Mouse (Mus musculus) fat pad, adult 2 months (tissue): ENCODE measurements at regions not wholly inside any gene's neighbourhood (a gene's known extent, or its start where the extent isn't known, plus 50 kb on each side); places are given as distances from the start of the nearest gene placed in this dataset.

ENCODE experiments used
- DNase-seq: peaks from one replicate; pipeline ENCODE4 v3.0.0-alpha.2; 2011; ENCODE audit warnings: low read depth, low spot score; ENCODE audit errors: extremely low read depth

GRCm38 (mm10) chr4:150771469-150771868 is 82.2 kb upstream of the Errfi1 start:
- DNase-seq, result no peak

- DNase-seq, result no peak
These were observed 84.7 kb upstream of the Errfi1 start for GRCm38 (mm10) chr4:150769043-150769442.

- DNase-seq, result no peak
These were observed 95.1 kb upstream of the Errfi1 start for GRCm38 (mm10) chr4:150758467-150759237.

- no peak for DNase-seq
These were observed 95.8 kb upstream of the Errfi1 start for GRCm38 (mm10) chr4:150757815-150758426.

GRCm38 (mm10) chr4:150757291-150757741 is 96.4 kb upstream of the Errfi1 start:
- DNase-seq, result no peak

GRCm38 (mm10) chr4:150755446-150755845 is 98.3 kb upstream of the Errfi1 start:
- no peak for DNase-seq

GRCm38 (mm10) chr4:150752151-150752550 is 100.2 kb upstream of the Slc45a1 start:
- no peak for DNase-seq

- no peak for DNase-seq
These were observed 98.7 kb upstream of the Slc45a1 start for GRCm38 (mm10) chr4:150750445-150751213.

- no peak for DNase-seq
These were observed 97.1 kb upstream of the Slc45a1 start for GRCm38 (mm10) chr4:150749066-150749465.

- DNase-seq, result peak; percentile 18
These were observed 96.4 kb upstream of the Slc45a1 start for GRCm38 (mm10) chr4:150748099-150749000.

GRCm38 (mm10) chr4:150746430-150746923 is 94.5 kb upstream of the Slc45a1 start:
- DNase-seq, result no peak

GRCm38 (mm10) chr4:150745529-150746429 is 93.8 kb upstream of the Slc45a1 start:
- DNase-seq, result peak; percentile 58

- no peak for DNase-seq
These were observed 91.5 kb upstream of the Slc45a1 start for GRCm38 (mm10) chr4:150743508-150743907.

GRCm38 (mm10) chr4:150743103-150743502 is 91.1 kb upstream of the Slc45a1 start:
- DNase-seq, result no peak

- DNase-seq, result no peak
These were observed 89.8 kb upstream of the Slc45a1 start for GRCm38 (mm10) chr4:150741810-150742209.

GRCm38 (mm10) chr4:150740167-150740566 is 88.2 kb upstream of the Slc45a1 start:
- no peak for DNase-seq

GRCm38 (mm10) chr4:150738736-150739135 is 86.8 kb upstream of the Slc45a1 start:
- no peak for DNase-seq

- no peak for DNase-seq
These were observed 78.3 kb upstream of the Slc45a1 start for GRCm38 (mm10) chr4:150730061-150730812.

GRCm38 (mm10) chr4:150726539-150726938 is 74.6 kb upstream of the Slc45a1 start:
- DNase-seq, result no peak
